Mouse (Mus musculus) ES-Bruce4 (cell line): ENCODE data around the gene Adamts4. TPM values are rescaled to one million over a fixed set of nuclear protein-coding genes. Genes with fewer than 3 reads are reported as not detected.
A peak's percentile ranks its signal among the peaks of the same experiment; 100 is the strongest.

Experiments used
- H3K27ac ChIP-seq: 2 replicates; pipeline ENCODE4 v1.5.1; 2012; ENCODE audit warnings: low read length, inconsistent platforms; ENCODE audit not compliant: insufficient read depth
- H3K27me3 ChIP-seq: 2 replicates; pipeline ENCODE4 v1.6.1; 2012; ENCODE audit warnings: mild to moderate bottlenecking, low read length, inconsistent platforms; ENCODE audit not compliant: control insufficient read depth, poor library complexity, insufficient read depth, severe bottlenecking
- H3K36me3 ChIP-seq: 2 replicates; pipeline ENCODE4 v1.6.1; 2012; ENCODE audit warnings: inconsistent platforms, mild to moderate bottlenecking, low read length, moderate library complexity; ENCODE audit not compliant: control insufficient read depth, poor library complexity, insufficient read depth, severe bottlenecking
- H3K4me1 ChIP-seq: one replicate; pipeline ENCODE4 v1.8.1; 2011; ENCODE audit warnings: low read length; ENCODE audit not compliant: control insufficient read depth, insufficient read depth
- H3K4me3 ChIP-seq: 2 replicates; pipeline ENCODE4 v1.5.1; 2011; ENCODE audit warnings: low read depth, mild to moderate bottlenecking, low read length
- H3K9ac ChIP-seq: 2 replicates; pipeline ENCODE4 v1.6.1; 2012; ENCODE audit warnings: low read depth, mild to moderate bottlenecking, inconsistent platforms; ENCODE audit not compliant: poor library complexity, severe bottlenecking
- H3K9me3 ChIP-seq: replicated peaks from 2 replicates; pipeline ENCODE4 v1.6.1; 2012; ENCODE audit warnings: mild to moderate bottlenecking, low read length, inconsistent platforms; ENCODE audit not compliant: control insufficient read depth, poor library complexity, insufficient read depth, severe bottlenecking
- CTCF ChIP-seq: IDR thresholded peaks from one replicate; pipeline ENCODE4 v1.8.1; 2011; ENCODE audit warnings: low read depth, low read length
- EP300 ChIP-seq: IDR thresholded peaks from 2 replicates; pipeline ENCODE4 v1.6.1; 2011; ENCODE audit warnings: low read depth, low read length; ENCODE audit not compliant: insufficient read depth
- POLR2A ChIP-seq: IDR thresholded peaks from one replicate; pipeline ENCODE4 v1.8.1; 2011; ENCODE audit warnings: low read length; ENCODE audit not compliant: insufficient read depth
- polyA plus RNA-seq: library from polyadenylated mRNA; stranded (reverse); fragments of >200 nt; gene quantifications from 2 replicates; pipeline ENCODE4 v1.2.4, GENCODE M21; 2011; ENCODE audit warnings: low read depth; ENCODE audit not compliant: missing spikeins, insufficient read depth, insufficient read length

Adamts4 gene
- 3.5 and 4.3 TPM in 2 replicates for polyA plus RNA-seq

GRCm38 (mm10) chr1:171249913-171250600, at the start of gene Adamts4:
Gene Adamts4, plus strand, starts transcription at chr1:171250421.
- no peaks in the 10 kb centered on the region for H3K9me3 ChIP-seq
- peak within 1 kb of the TSS; percentile 62 for H3K4me3 ChIP-seq
- H3K9ac ChIP-seq: peak within 1 kb of the TSS; percentile 37
- no peak for TF ChIP-seq CTCF
- no peak for TF ChIP-seq EP300
- TF ChIP-seq POLR2A: no peak
- H3K27ac ChIP-seq: no peak within 1 kb of the TSS; the same call in 1 of the 2 replicates
- peaks cover 4% of the 10 kb centered on the region; the same call in 1 of the 2 replicates for H3K36me3 ChIP-seq
- H3K27me3 ChIP-seq: no peaks in the 10 kb centered on the region
- H3K4me1 ChIP-seq: peaks cover 8% of the 10 kb centered on the region

- H3K9me3 ChIP-seq: no peaks in the 10 kb centered on the region
- no peak for TF ChIP-seq POLR2A
- no peak for TF ChIP-seq CTCF
- TF ChIP-seq EP300: no peak
- H3K4me3 ChIP-seq: no peak overlapping the region
- no peak overlapping the region for H3K27ac ChIP-seq
- no peaks in the 10 kb centered on the region for H3K36me3 ChIP-seq
- H3K27me3 ChIP-seq: no peaks in the 10 kb centered on the region
- no peak overlapping the region for H3K9ac ChIP-seq
- H3K4me1 ChIP-seq: no peaks in the 10 kb centered on the region
Measured at GRCm38 (mm10) chr1:171200769-171201168, 49.5 kb upstream of the Adamts4 start.

- H3K27ac ChIP-seq: no peak overlapping the region
- TF ChIP-seq EP300: no peak
- TF ChIP-seq POLR2A: no peak
- no peak for TF ChIP-seq CTCF
- no peaks in the 10 kb centered on the region for H3K36me3 ChIP-seq
- no peak overlapping the region for H3K4me3 ChIP-seq
- no peak overlapping the region for H3K9ac ChIP-seq
- no peaks in the 10 kb centered on the region for H3K9me3 ChIP-seq
- H3K27me3 ChIP-seq: no peaks in the 10 kb centered on the region
- no peaks in the 10 kb centered on the region for H3K4me1 ChIP-seq
Measured at GRCm38 (mm10) chr1:171203471-171204248, 46.6 kb upstream of the Adamts4 start.

- Histone ChIP-seq H3K27me3 (no peaks in the 10 kb centered on the region), H3K4me1 (no peaks in the 10 kb centered on the region)
Measured at GRCm38 (mm10) chr1:171204249-171204644, 46.0 kb upstream of the Adamts4 start.

GRCm38 (mm10) chr1:171205704-171206493, 44.3 kb upstream of the Adamts4 start:
- no peaks in the 10 kb centered on the region for H3K27me3 ChIP-seq
- no peak for TF ChIP-seq CTCF
- TF ChIP-seq EP300: no peak
- no peak for TF ChIP-seq POLR2A
- no peaks in the 10 kb centered on the region for H3K4me1 ChIP-seq
- no peak overlapping the region for H3K9ac ChIP-seq
- no peak overlapping the region for H3K4me3 ChIP-seq
- no peaks in the 10 kb centered on the region for H3K9me3 ChIP-seq
- no peak overlapping the region for H3K27ac ChIP-seq
- H3K36me3 ChIP-seq: no peaks in the 10 kb centered on the region

More at GRCm38 (mm10) chr1:171204249-171204644, 46.0 kb upstream of the Adamts4 start:
- no peaks in the 10 kb centered on the region for H3K9me3 ChIP-seq
- H3K4me3 ChIP-seq: no peak overlapping the region
- H3K27ac ChIP-seq: no peak overlapping the region
- no peak overlapping the region for H3K9ac ChIP-seq
- TF ChIP-seq EP300: no peak
- no peak for TF ChIP-seq POLR2A
- no peak for TF ChIP-seq CTCF
- no peaks in the 10 kb centered on the region for H3K36me3 ChIP-seq

GRCm38 (mm10) chr1:171209409-171209808, 40.8 kb upstream of the Adamts4 start:
- no peak overlapping the region for H3K9ac ChIP-seq
- H3K4me1 ChIP-seq: no peaks in the 10 kb centered on the region
- TF ChIP-seq EP300: no peak
- TF ChIP-seq CTCF: no peak
- TF ChIP-seq POLR2A: no peak
- no peaks in the 10 kb centered on the region for H3K36me3 ChIP-seq
- H3K9me3 ChIP-seq: no peaks in the 10 kb centered on the region
- H3K27me3 ChIP-seq: no peaks in the 10 kb centered on the region
- no peak overlapping the region for H3K27ac ChIP-seq
- no peak overlapping the region for H3K4me3 ChIP-seq
